Mouse (Mus musculus) CH12.LX (cell line): ENCODE measurements around the gene Myo1a. TPM values are rescaled to one million over a fixed set of nuclear protein-coding genes. Genes with fewer than 3 reads are reported as not detected.

Experiments
- polyA plus RNA-seq: library from polyadenylated mRNA; unstranded; fragments of >175 nt; gene quantifications from 2 replicates; pipeline ENCODE4 v1.2.1, GENCODE M21; 2012; ENCODE audit warnings: low read depth; ENCODE audit not compliant: insufficient read length
- total RNA-seq, 2 experiments: library from RNA; depleted of rRNA; stranded (reverse); fragments of 300-350 nt in 1 of 2; fragments of >200 nt in 1 of 2; gene quantifications; 2 replicates each; pipeline ENCODE4 v1.2.3; 2012 to 2014

Myo1a gene
- total and polyA plus RNA-seq, 3 experiments: 0.08 to 2.3 (median 0.36) TPM

Other genes with a start within 250 kb of the Myo1a start
- 0.08 and 0.42 TPM in 2 replicates for gene Stac3, start 203.5 kb upstream of the Myo1a start, total RNA-seq (2012; rRNA removed)
- gene Stac3, start 203.5 kb upstream of the Myo1a start, total RNA-seq (2014; rRNA removed): 0.50 TPM in 1 of 2 replicates, not detected in the other
- gene Stac3, start 203.5 kb upstream of the Myo1a start, polyA plus RNA-seq: 0.79 and 0.93 TPM in 2 replicates
- gene Ndufa4l2, start 190.2 kb upstream of the Myo1a start, total RNA-seq (2012; rRNA removed): 0.47 and 0.80 TPM in 2 replicates
- gene Ndufa4l2, start 190.2 kb upstream of the Myo1a start, total RNA-seq (2014; rRNA removed): not detected in 2 replicates
- not detected in 2 replicates for gene Ndufa4l2, start 190.2 kb upstream of the Myo1a start, polyA plus RNA-seq
- gene Shmt2, start 182.7 kb upstream of the Myo1a start, total RNA-seq (2012; rRNA removed): 252 and 317 TPM in 2 replicates
- gene Shmt2, start 182.7 kb upstream of the Myo1a start, total RNA-seq (2014; rRNA removed): 267 and 273 TPM in 2 replicates
- gene Shmt2, start 182.7 kb upstream of the Myo1a start, polyA plus RNA-seq: 315 and 353 TPM in 2 replicates
- gene Nxph4, start 170.6 kb upstream of the Myo1a start, total RNA-seq (2012; rRNA removed): 0.13 TPM in 1 of 2 replicates, not detected in the other
- gene Nxph4, start 170.6 kb upstream of the Myo1a start, total RNA-seq (2014; rRNA removed): not detected in 2 replicates
- 0.14 and 0.15 TPM in 2 replicates for gene Nxph4, start 170.6 kb upstream of the Myo1a start, polyA plus RNA-seq
- gene Lrp1, start 84.0 kb upstream of the Myo1a start, total RNA-seq (2012; rRNA removed): 16.5 and 51.2 TPM in 2 replicates
- 3.1 and 3.3 TPM in 2 replicates for gene Lrp1, start 84.0 kb upstream of the Myo1a start, total RNA-seq (2014; rRNA removed)
- 11.0 and 11.8 TPM in 2 replicates for gene Lrp1, start 84.0 kb upstream of the Myo1a start, polyA plus RNA-seq
- 58.7 and 76.6 TPM in 2 replicates for gene Stat6, start 62.2 kb upstream of the Myo1a start, total RNA-seq (2012; rRNA removed)
- gene Stat6, start 62.2 kb upstream of the Myo1a start, total RNA-seq (2014; rRNA removed): 64.0 and 71.5 TPM in 2 replicates
- 62.9 and 72.1 TPM in 2 replicates for gene Stat6, start 62.2 kb upstream of the Myo1a start, polyA plus RNA-seq
- 12.5 and 13.2 TPM in 2 replicates for gene Nemp1, start 38.3 kb upstream of the Myo1a start, total RNA-seq (2012; rRNA removed)
- 17.4 and 18.3 TPM in 2 replicates for gene Nemp1, start 38.3 kb upstream of the Myo1a start, total RNA-seq (2014; rRNA removed)
- gene Nemp1, start 38.3 kb upstream of the Myo1a start, polyA plus RNA-seq: 7.5 and 8.3 TPM in 2 replicates
- 10.0 and 13.9 TPM in 2 replicates for gene Nab2, start 36.6 kb upstream of the Myo1a start, total RNA-seq (2012; rRNA removed)
- 5.9 and 8.1 TPM in 2 replicates for gene Nab2, start 36.6 kb upstream of the Myo1a start, total RNA-seq (2014; rRNA removed)
- gene Nab2, start 36.6 kb upstream of the Myo1a start, polyA plus RNA-seq: 9.2 and 10.8 TPM in 2 replicates
- gene Tac2, start 19.3 kb downstream of the Myo1a start, total RNA-seq (2012; rRNA removed): not detected in 2 replicates
- gene Tac2, start 19.3 kb downstream of the Myo1a start, total RNA-seq (2014; rRNA removed): not detected in 2 replicates
- gene Tac2, start 19.3 kb downstream of the Myo1a start, polyA plus RNA-seq: not detected in 2 replicates
- gene Zbtb39, start 34.4 kb downstream of the Myo1a start, total RNA-seq (2012; rRNA removed): 3.7 and 4.2 TPM in 2 replicates
- gene Zbtb39, start 34.4 kb downstream of the Myo1a start, total RNA-seq (2014; rRNA removed): 0.63 and 1.1 TPM in 2 replicates
- gene Zbtb39, start 34.4 kb downstream of the Myo1a start, polyA plus RNA-seq: 4.0 and 5.0 TPM in 2 replicates
- gene Gpr182, start 46.6 kb downstream of the Myo1a start, total RNA-seq (2012; rRNA removed): 0.04 TPM in 1 of 2 replicates, not detected in the other
- gene Gpr182, start 46.6 kb downstream of the Myo1a start, total RNA-seq (2014; rRNA removed): not detected in 2 replicates
- gene Gpr182, start 46.6 kb downstream of the Myo1a start, polyA plus RNA-seq: 0.05 and 0.13 TPM in 2 replicates
- not detected in 2 replicates for gene Rdh1, start 54.6 kb downstream of the Myo1a start, total RNA-seq (2012; rRNA removed)
- gene Rdh1, start 54.6 kb downstream of the Myo1a start, total RNA-seq (2014; rRNA removed): 0.05 TPM in 1 of 2 replicates, not detected in the other
- gene Rdh1, start 54.6 kb downstream of the Myo1a start, polyA plus RNA-seq: not detected in 2 replicates
- gene Rdh16f1, start 54.6 kb downstream of the Myo1a start, total RNA-seq (2012; rRNA removed): not detected in 2 replicates
- gene Rdh16f1, start 54.6 kb downstream of the Myo1a start, total RNA-seq (2014; rRNA removed): not detected in 2 replicates
- gene Rdh16f1, start 54.6 kb downstream of the Myo1a start, polyA plus RNA-seq: not detected in 2 replicates
- gene Rdh9, start 71.2 kb downstream of the Myo1a start, total RNA-seq (2012; rRNA removed): not detected in 2 replicates
- not detected in 2 replicates for gene Rdh9, start 71.2 kb downstream of the Myo1a start, total RNA-seq (2014; rRNA removed)
- 0.09 TPM in 1 of 2 replicates, not detected in the other for gene Rdh9, start 71.2 kb downstream of the Myo1a start, polyA plus RNA-seq
- not detected in 2 replicates for gene Rdh16, start 96.0 kb downstream of the Myo1a start, total RNA-seq (2012; rRNA removed)
- gene Rdh16, start 96.0 kb downstream of the Myo1a start, total RNA-seq (2014; rRNA removed): not detected in 2 replicates
- not detected in 2 replicates for gene Rdh16, start 96.0 kb downstream of the Myo1a start, polyA plus RNA-seq
- not detected in 2 replicates for gene Rdh19, start 144.8 kb downstream of the Myo1a start, total RNA-seq (2012; rRNA removed)
- not detected in 2 replicates for gene Rdh19, start 144.8 kb downstream of the Myo1a start, total RNA-seq (2014; rRNA removed)
- not detected in 2 replicates for gene Rdh19, start 144.8 kb downstream of the Myo1a start, polyA plus RNA-seq
- not detected in 2 replicates for gene Rdh16f2, start 161.3 kb downstream of the Myo1a start, total RNA-seq (2012; rRNA removed)
- gene Rdh16f2, start 161.3 kb downstream of the Myo1a start, total RNA-seq (2014; rRNA removed): not detected in 2 replicates
- gene Rdh16f2, start 161.3 kb downstream of the Myo1a start, polyA plus RNA-seq: not detected in 2 replicates
- not detected in 2 replicates for gene Rdh7, start 183.6 kb downstream of the Myo1a start, total RNA-seq (2012; rRNA removed)
- not detected in 2 replicates for gene Rdh7, start 183.6 kb downstream of the Myo1a start, total RNA-seq (2014; rRNA removed)
- not detected in 2 replicates for gene Rdh7, start 183.6 kb downstream of the Myo1a start, polyA plus RNA-seq
- gene Sdr9c7, start 193.3 kb downstream of the Myo1a start, total RNA-seq (2012; rRNA removed): not detected in 2 replicates
- gene Sdr9c7, start 193.3 kb downstream of the Myo1a start, total RNA-seq (2014; rRNA removed): not detected in 2 replicates
- not detected in 2 replicates for gene Sdr9c7, start 193.3 kb downstream of the Myo1a start, polyA plus RNA-seq